Mouse (Mus musculus): ENCODE results near the gene Hacd3.
A peak's percentile ranks its signal among the peaks of the same experiment; 100 is the strongest.
"Not testable (repeated sequence)": the region's sequence is repeated elsewhere in the genome, so short reads cannot be mapped to it uniquely, and the experiment has no call there.

Gene Hacd3

GRCm38 (mm10) chr9:65016978-65017827, 4.3 kb downstream of the Hacd3 start:
- DNase-seq (ENCODE audit: low spot score in 2 of 2) = no peak

- DNase-seq (ENCODE audit: low spot score in 2 of 2) = no peak
These were observed 5.1 kb downstream of the Hacd3 start for GRCm38 (mm10) chr9:65016241-65016977.

DNA sequence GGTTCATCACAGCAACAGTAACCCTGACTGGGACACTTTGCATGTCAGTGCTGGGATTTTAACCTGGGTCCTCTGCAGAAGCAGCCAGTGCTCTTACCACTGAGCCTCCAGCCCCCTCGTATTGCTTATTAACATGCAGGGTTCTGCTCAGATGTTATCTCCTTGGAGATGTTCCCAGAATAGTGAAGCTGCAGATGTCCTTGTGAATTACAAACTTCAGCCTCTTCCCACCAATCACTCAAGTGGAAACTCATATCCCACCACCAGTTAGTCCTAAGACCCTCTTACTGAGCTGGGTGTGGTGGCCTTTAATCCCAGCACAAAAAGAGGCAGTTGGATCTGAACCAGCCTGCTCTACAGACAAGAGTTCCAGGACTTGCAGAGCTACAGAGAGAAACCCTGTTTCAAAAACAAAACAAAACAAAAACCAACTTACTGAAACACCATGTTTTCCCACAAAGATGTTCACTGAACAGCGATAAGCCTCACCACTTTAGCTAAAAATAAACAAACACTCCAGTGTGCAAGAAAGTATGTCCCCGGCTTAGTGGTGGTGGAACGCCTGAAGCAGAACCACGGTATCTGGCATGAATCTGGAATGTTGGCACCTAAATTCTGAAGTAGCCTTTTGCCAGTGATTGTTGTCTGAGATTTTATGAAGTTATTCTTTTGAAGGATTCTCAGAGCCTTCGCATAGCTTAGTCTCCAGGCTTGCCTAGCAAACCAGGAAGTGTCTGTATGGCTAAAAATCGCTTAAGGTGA, 5.9 kb downstream of the Hacd3 start:
- no peak for DNase-seq (ENCODE audit: low spot score in 2 of 2)

DNA sequence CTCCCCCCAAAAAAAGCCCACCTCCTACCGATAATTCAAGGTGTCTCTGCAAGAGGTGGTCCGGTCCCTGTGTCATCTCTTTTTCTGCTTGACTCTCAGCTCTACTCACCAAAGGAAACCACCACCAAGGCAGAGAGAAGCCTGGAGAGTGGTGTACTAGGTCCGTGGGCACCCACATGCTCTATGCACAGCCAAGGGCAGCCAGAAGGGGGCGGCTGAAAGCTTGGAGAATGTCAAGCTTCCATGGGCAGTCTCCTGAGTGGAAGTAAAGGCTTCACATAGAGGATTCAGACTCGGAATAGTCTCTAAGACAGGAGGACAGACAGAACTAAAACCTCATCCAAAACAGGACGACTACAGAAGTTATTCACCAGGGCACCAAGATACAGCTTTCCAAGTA, 10.2 kb downstream of the Hacd3 start:
- peak in 1 of 2 experiments; percentile 4 for DNase-seq (ENCODE audit: low spot score in 2 of 2)

GRCm38 (mm10) chr9:65010632-65011031, 10.9 kb downstream of the Hacd3 start:
- peak; percentile 64 to 67 for DNase-seq (ENCODE audit: low spot score in 2 of 2)

- no peak for DNase-seq (ENCODE audit: low spot score in 2 of 2)
These were observed 15.8 kb downstream of the Hacd3 start for GRCm38 (mm10) chr9:65005737-65006136.

GRCm38 (mm10) chr9:65001481-65001880, 20.0 kb downstream of the Hacd3 start:
- DNase-seq (ENCODE audit: low spot score in 2 of 2) = no peak

- DNase-seq (ENCODE audit: low spot score in 2 of 2) = not testable (repeated sequence)
These were observed 26.0 kb downstream of the Hacd3 start for GRCm38 (mm10) chr9:64995464-64995863.

DNA sequence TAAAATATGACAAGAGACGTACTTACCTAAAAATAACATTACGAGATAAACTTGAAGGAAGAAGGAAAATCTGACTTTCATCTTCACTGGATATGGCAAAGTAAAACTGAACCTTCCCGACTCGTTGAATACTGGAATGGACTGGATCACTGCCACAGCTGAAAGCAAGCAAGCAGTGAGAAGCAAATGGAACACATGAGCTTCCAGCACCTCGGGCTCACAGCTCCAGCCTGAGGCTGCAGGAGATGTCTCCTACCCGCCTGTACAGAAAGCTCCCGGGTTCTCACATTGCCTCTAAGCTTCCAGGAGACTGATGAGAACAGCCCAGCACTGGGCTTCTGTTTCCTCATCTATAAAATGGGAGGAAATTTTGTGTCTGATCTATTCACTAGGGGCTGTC, 31.2 kb downstream of the Hacd3 start:
- DNase-seq (ENCODE audit: low spot score in 2 of 2) = no peak

- DNase-seq (ENCODE audit: low spot score in 2 of 2) = no peak
These were observed 33.0 kb downstream of the Hacd3 start for GRCm38 (mm10) chr9:64988443-64988842.

DNA sequence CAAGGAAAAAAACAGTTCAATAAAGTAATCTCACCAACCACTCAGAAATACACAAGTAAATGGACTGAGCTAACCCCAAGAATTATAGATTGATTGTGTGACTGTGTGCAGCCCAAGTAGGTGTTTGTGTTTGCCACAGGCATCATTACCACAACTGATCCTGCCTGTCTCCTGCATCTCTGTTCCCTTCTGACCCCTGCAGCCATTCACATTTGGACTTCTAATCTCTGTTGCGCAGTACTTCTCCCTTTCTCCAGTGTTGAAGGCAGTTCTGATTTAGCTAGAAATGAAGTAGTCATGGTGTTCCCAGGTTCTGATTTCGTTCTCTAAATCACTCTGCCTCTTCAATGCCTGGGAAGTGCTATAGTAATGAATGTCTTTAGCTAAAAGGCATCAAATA, 33.8 kb downstream of the Hacd3 start:
- DNase-seq (ENCODE audit: low spot score in 2 of 2) = no peak

DNA sequence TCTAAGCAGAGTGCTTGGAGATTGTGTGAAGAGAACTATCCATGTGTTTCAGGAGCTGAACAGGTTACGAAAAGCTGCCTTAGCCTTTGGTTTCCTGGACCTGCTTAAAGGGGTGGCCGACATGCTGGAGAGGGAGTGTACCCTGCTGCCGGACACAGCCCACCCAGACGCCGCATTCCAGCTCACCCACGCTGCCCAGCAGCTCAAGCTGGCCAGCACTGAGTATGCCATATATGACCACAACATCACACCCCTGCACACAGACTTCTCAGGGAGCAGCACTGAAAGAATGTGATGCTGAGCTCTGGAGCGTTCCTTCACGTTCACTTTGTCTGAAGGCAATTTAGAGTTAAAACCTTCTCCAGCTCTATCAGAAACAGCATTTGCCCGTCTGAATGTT, 35.7 kb downstream of the Hacd3 start:
- DNase-seq (ENCODE audit: low spot score in 2 of 2) = no peak

- DNase-seq (ENCODE audit: low spot score in 2 of 2) = no peak
These were observed 36.3 kb downstream of the Hacd3 start for GRCm38 (mm10) chr9:64985037-64985794.

DNA sequence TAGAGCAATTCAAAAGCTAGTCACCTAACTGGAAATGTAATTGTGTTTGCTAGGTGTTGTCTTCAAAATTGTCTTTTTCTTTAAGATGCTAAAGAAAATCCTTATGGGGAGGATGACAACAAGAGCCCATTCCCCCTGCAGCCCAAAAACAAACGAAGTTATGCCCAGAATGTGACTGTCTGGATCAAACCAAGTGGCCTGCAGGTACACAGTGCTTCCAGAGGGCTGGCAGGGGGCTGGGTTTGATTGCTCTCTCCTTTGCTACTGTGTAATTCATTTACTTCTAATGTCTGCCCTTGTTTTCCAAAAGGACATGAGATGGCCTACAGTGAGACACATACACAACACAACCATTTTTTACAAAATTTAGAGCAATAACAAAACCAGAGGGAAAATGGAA, 39.6 kb downstream of the Hacd3 start:
- no peak for DNase-seq (ENCODE audit: low spot score in 2 of 2)

- DNase-seq (ENCODE audit: low spot score in 2 of 2) = no peak
These were observed 40.9 kb downstream of the Hacd3 start for GRCm38 (mm10) chr9:64980548-64980947.

GRCm38 (mm10) chr9:64960978-64961320, 60.5 kb downstream of the Hacd3 start:
- no peak for DNase-seq (ENCODE audit: low spot score in 2 of 2)

DNA sequence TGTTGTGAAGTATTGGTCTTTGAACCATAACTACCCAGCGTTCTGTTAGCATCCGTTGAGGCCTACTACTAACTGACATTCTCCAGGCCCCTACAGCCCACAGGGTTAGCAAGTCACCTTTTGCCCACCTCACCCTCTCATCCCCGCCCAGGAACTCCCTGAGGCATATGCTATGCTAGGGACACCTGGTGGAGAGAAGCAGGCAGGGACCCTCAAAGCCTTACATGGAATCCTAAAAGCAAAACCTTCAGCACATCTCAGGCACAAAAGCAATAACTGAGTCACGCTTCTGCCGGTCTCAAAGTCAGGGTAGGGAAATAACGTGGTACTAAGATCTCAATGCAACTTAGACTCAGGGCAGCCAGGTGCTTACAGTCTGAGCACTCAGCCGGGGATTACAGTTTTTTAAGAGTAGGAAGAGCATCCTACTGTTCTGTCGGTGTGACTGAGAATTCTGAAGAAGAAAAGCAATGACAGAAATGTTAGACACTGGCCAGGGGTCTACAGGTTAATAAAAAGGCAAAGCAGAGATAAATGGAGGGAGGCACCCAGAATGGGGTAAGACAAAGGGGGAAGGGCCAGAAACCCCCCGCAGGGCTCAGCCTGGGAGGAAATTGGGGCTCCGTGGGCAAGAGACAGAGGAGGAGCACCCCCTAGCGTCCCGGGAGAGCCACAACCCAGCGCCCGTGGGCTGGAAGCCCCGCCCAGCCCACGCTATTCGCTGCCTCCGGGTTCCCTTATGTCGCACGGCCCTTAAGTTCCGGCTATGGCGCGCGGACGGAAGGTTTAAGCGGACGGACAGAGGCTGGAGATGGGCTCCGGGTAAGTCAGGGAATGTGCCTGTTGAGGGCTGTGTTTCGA, 61.1 kb downstream of the Hacd3 start, which contains the start of gene Ints14:
TSS of gene Ints14 (plus strand) at position 789 of the 861 bp plus-strand sequence.
- peak; percentile 93 to 96 for DNase-seq (ENCODE audit: low spot score in 2 of 2)

- no peak for DNase-seq (ENCODE audit: low spot score in 2 of 2)
These were observed 64.2 kb downstream of the Hacd3 start for GRCm38 (mm10) chr9:64957276-64957675.

DNA sequence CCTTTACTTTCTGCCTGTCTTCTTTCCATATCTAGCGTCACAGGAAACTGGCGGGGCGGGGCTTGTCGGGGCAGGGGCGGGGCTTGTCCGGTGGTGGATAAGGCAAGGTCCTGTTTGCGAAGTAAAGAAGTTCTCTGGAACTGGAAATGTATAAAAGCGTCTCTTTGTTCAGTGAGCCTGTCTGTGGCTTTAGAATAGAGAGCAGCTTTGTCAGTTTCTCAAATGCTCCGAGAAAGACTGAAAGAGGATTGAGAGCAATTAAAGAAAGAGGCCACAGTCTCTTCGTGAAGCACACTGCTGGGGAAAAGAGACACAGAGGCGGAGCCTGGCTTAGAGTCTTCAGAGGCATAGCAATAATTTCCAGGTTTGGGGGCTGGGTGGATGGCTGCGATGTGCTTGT, 65.2 kb downstream of the Hacd3 start:
- peak; percentile 30 to 35 for DNase-seq (ENCODE audit: low spot score in 2 of 2)

GRCm38 (mm10) chr9:64953190-64953589, 68.3 kb downstream of the Hacd3 start:
- DNase-seq (ENCODE audit: low spot score in 2 of 2) = no peak

DNA sequence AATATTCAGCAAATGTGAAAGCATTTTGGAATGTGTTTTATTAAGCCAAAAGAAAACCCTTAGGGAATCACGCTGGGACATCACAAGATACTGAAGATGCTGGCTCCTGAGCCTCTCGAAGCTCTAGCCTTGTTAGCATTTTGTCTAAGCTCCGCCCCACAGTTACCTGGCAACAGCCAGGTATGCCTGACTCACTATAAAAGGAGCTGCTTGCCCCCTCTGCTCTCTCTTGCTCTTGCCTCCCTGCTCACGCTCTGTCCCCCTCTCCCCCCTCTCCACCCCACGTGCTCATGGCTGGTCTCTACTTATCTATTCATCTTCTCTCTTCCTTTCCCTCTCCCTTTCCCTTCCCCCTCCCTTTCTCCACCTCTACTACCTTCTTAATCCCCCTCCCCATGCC, 69.4 kb downstream of the Hacd3 start:
- no peak for DNase-seq (ENCODE audit: low spot score in 2 of 2)
